Mouse (Mus musculus) embryonic fibroblast, embryonic 13.5 days (primary cell): ENCODE measurements around the gene Hist1h2bl. TPM values are rescaled to one million over a fixed set of nuclear protein-coding genes. Genes with fewer than 3 reads are reported as not detected.
"Not testable (repeated sequence)": the region's sequence is repeated elsewhere in the genome, so short reads cannot be mapped to it uniquely, and the experiment has no call there.

Experiments
- H3K27ac ChIP-seq: 2 replicates; pipeline ENCODE4 v1.5.1; 2012; ENCODE audit warnings: low read length, control low read depth, inconsistent platforms; ENCODE audit not compliant: insufficient read depth
- H3K4me1 ChIP-seq: 2 replicates; pipeline ENCODE4 v1.6.1; 2011; ENCODE audit warnings: low read length; ENCODE audit not compliant: control insufficient read depth, insufficient read depth
- H3K4me3 ChIP-seq: 2 replicates; pipeline ENCODE4 v1.5.1; 2011; ENCODE audit warnings: mild to moderate bottlenecking, control low read depth, low read length; ENCODE audit not compliant: insufficient read depth
- CTCF ChIP-seq: IDR thresholded peaks from 2 replicates; pipeline ENCODE4 v1.5.1; 2011; ENCODE audit warnings: mild to moderate bottlenecking, control low read depth, low read length, moderate library complexity, borderline replicate concordance; ENCODE audit not compliant: insufficient read depth
- POLR2A ChIP-seq: IDR thresholded peaks from 2 replicates; pipeline ENCODE4 v1.6.1; 2011; ENCODE audit warnings: low read depth, mild to moderate bottlenecking, control low read depth, low read length, moderate library complexity
- polyA plus RNA-seq: library from polyadenylated mRNA; stranded (reverse); fragments of >200 nt; gene quantifications from 2 replicates; pipeline ENCODE4 v1.2.4, GENCODE M21; 2011; ENCODE audit warnings: low read depth; ENCODE audit not compliant: missing spikeins, insufficient read length

Gene Hist1h2bl
- polyA plus RNA-seq, 1 experiment = 3.5 TPM

DNA sequence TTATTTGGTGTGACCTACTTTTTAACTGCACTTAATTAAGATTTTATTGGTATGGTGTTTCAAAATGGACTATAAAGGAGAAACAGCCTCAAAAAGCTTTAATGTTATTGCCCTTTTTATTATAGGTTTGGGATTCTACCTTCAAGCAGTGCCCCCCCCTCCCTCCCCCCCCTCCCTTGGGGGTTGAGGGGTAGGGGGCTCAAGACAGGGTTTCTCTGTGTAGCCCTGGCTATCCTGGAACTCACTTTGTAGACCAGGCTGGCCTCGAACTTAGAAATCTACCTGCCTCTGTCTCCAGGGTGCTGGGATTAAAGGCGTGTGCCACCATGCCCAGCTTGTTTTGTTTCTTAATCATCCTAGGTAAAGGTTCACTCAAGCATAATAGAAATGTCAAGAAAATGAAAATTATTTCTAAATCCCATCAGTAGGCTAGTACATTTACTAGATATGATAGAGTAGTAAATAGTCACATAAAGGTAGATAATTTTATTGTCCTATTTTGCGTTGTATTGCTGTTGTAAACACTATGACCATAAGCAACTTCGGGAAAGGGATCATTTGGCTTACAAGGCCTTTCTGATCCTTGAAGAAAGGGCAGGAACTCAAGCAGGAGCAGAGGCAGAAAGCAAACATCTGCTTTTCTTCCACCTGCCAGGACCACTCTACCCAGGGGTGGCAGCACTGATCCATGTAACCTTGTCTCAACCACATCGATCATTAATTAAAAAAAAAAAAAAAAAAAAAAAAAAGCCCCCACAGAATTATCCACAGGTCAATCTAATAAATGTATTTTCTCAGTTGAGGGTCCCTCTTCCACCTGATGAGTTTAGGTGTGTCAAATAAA, 7.3 kb upstream of the Hist1h2bl start:
- TF ChIP-seq POLR2A (no peak), CTCF (no peak)
- Histone ChIP-seq H3K4me3 (no peak overlapping the region), H3K27ac (no peak overlapping the region), H3K4me1 (peaks cover 7% of the 10 kb centered on the region; the same call in 1 of the 2 replicates)

- peaks cover 7% of the 10 kb centered on the region; the same call in 1 of the 2 replicates for H3K4me1 ChIP-seq
- TF ChIP-seq CTCF = no peak
- TF ChIP-seq POLR2A = peak; percentile 54; the same call in 1 of the 2 replicates
- H3K4me3 ChIP-seq = no peak overlapping the region
- H3K27ac ChIP-seq = peak overlapping the region; percentile 56
Measured at GRCm38 (mm10) chr13:21722373-21722925, 6.5 kb upstream of the Hist1h2bl start.

GRCm38 (mm10) chr13:21721757-21722372, 5.9 kb upstream of the Hist1h2bl start, which contains the start of gene Hist1h2bm:
TSS of gene Hist1h2bm (plus strand) at chr13:21722044.
- Histone ChIP-seq H3K4me3 (peak within 1 kb of the TSS; percentile 33), H3K27ac (peak within 1 kb of the TSS; percentile 56)
- peak; percentile 94 for TF ChIP-seq POLR2A
- H3K4me1 ChIP-seq = not testable (repeated sequence)

DNA sequence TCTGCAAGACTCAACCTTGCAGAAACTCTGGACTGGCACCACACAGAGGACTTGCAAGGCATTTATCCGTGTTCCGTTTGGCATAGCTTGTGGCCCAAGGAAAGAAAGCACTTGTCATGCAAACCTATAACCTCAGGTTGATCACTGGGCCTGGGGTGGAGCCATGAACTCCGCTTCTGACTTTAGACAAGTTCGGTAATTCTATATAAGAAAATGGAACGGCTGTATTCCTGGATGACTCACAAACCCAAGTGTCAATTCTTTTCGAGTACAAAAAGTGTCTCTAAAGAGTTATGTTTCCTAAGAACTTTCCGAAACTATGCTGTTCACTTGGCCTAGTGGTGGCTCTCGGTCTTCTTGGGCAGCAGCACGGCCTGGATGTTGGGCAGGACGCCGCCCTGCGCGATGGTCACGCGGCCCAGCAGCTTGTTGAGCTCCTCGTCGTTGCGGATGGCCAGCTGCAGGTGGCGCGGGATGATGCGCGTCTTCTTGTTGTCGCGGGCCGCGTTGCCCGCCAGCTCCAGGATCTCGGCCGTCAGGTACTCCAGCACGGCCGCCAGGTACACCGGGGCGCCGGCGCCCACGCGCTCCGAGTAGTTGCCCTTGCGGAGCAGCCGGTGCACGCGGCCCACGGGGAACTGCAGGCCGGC, 5.3 kb upstream of the Hist1h2bl start:
- H3K4me3 ChIP-seq = peak overlapping the region; percentile 33
- not testable (repeated sequence) for H3K4me1 ChIP-seq
- H3K27ac ChIP-seq = peak overlapping the region; percentile 53

- H3K4me1 ChIP-seq = peaks cover 13% of the 10 kb centered on the region; the same call in 1 of the 2 replicates
- TF ChIP-seq POLR2A (peak; percentile 89), CTCF (no peak)
- peak overlapping the region; percentile 54 for H3K27ac ChIP-seq
- peak overlapping the region; percentile 50 for H3K4me3 ChIP-seq
Measured at GRCm38 (mm10) chr13:21718381-21719080, 2.6 kb upstream of the Hist1h2bl start.

GRCm38 (mm10) chr13:21717397-21718357, 1.7 kb upstream of the Hist1h2bl start, which contains the start of gene Hist1h3h:
TSS of gene Hist1h3h (plus strand) at chr13:21717659.
- H3K27ac ChIP-seq = peak within 1 kb of the TSS; percentile 80
- TF ChIP-seq POLR2A = peak; percentile 87

DNA sequence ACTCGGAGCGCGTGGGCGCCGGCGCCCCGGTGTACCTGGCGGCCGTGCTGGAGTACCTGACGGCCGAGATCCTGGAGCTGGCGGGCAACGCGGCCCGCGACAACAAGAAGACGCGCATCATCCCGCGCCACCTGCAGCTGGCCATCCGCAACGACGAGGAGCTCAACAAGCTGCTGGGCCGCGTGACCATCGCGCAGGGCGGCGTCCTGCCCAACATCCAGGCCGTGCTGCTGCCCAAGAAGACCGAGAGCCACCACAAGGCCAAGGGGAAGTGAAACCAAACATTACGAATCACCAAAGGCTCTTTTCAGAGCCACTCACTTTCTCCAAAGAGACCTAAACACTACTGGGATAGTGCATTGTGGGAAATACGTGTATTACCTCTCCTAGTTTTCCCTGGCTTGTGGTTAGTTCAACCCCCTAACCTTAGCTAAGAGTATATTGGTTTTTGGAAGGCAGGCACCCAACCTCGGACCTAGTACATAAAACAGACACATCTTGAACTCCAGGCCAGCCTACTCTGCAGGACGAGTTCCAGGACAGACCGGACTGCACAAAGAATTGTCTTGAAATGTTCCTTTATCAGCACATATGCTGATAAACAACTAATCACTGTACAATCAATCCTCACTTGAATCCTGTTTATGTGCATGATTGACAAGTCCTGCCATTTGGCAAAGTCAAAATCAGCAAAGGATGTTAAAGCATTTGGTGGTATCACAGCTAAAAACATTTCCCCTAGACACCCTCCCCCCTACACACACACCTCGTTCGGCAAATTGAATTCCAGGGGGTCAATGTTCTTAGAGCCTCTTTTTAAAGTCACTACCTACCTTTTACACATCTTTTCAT, 823 bp upstream of the Hist1h2bl start:
- Histone ChIP-seq H3K4me3 (peak overlapping the region; percentile 37), H3K27ac (peak overlapping the region; percentile 54), H3K4me1 (peaks cover 13% of the 10 kb centered on the region; the same call in 1 of the 2 replicates)
- TF ChIP-seq POLR2A = peak; percentile 81

More at GRCm38 (mm10) chr13:21717397-21718357, 1.7 kb upstream of the Hist1h2bl start, which contains the start of gene Hist1h3h:
- peak within 1 kb of the TSS; percentile 55 for H3K4me3 ChIP-seq
- peaks cover 13% of the 10 kb centered on the region; the same call in 1 of the 2 replicates for H3K4me1 ChIP-seq
